Mouse (Mus musculus) NIH3T3 (cell line): ENCODE data around the gene Arl10.
"Not testable (repeated sequence)": the region's sequence is repeated elsewhere in the genome, so short reads cannot be mapped to it uniquely, and the experiment has no call there.

Experiments used
- DNase-seq: peaks from one replicate; pipeline ENCODE4 v3.0.0-alpha.2; 2012; ENCODE audit warnings: low read depth

Arl10 gene

GRCm38 (mm10) chr13:54582860-54583259, 8.0 kb downstream of the Arl10 start:
- DNase-seq, result no peak

- no peak for DNase-seq
These were observed 11.0 kb downstream of the Arl10 start for GRCm38 (mm10) chr13:54585831-54586230.

- DNase-seq, result no peak
These were observed 14.7 kb downstream of the Arl10 start for GRCm38 (mm10) chr13:54589414-54589995.

GRCm38 (mm10) chr13:54589996-54590951, 15.5 kb downstream of the Arl10 start, which contains the start of the genes Nop16 and Higd2a:
Gene Nop16, minus strand, starts transcription at chr13:54590090.
Gene Higd2a, plus strand, starts transcription at chr13:54590207.
- peak; percentile 97 for DNase-seq

- DNase-seq, result no peak
These were observed 17.1 kb downstream of the Arl10 start for GRCm38 (mm10) chr13:54591776-54592356.

- no peak for DNase-seq
These were observed 18.8 kb downstream of the Arl10 start for GRCm38 (mm10) chr13:54593617-54594016.

GRCm38 (mm10) chr13:54596107-54596690, 21.4 kb downstream of the Arl10 start:
- DNase-seq, result peak; percentile 39

GRCm38 (mm10) chr13:54596870-54597269, 22.1 kb downstream of the Arl10 start:
- no peak for DNase-seq

GRCm38 (mm10) chr13:54598622-54599143, 23.9 kb downstream of the Arl10 start:
- no peak for DNase-seq

GRCm38 (mm10) chr13:54602639-54603111, 27.9 kb downstream of the Arl10 start:
- DNase-seq, result no peak

GRCm38 (mm10) chr13:54603501-54603900, 28.7 kb downstream of the Arl10 start:
- no peak for DNase-seq

GRCm38 (mm10) chr13:54604221-54604620, 29.4 kb downstream of the Arl10 start:
- no peak for DNase-seq

- peak; percentile 47 for DNase-seq
These were observed 30.6 kb downstream of the Arl10 start for GRCm38 (mm10) chr13:54605426-54605825.

- DNase-seq, result no peak
These were observed 32.4 kb downstream of the Arl10 start for GRCm38 (mm10) chr13:54607204-54607603.

- no peak for DNase-seq
These were observed 33.2 kb downstream of the Arl10 start for GRCm38 (mm10) chr13:54608002-54608401.

- peak; percentile 76 for DNase-seq
These were observed 33.9 kb downstream of the Arl10 start for GRCm38 (mm10) chr13:54608666-54609065.

- DNase-seq, result no peak
These were observed 34.5 kb downstream of the Arl10 start for GRCm38 (mm10) chr13:54609301-54609700.

GRCm38 (mm10) chr13:54610613-54610971, 35.8 kb downstream of the Arl10 start:
- no peak for DNase-seq

GRCm38 (mm10) chr13:54610972-54611754, 36.3 kb downstream of the Arl10 start, which contains the start of gene Cltb:
Gene Cltb, minus strand, starts transcription at chr13:54611344.
- peak; percentile 71 for DNase-seq

GRCm38 (mm10) chr13:54613141-54613540, 38.3 kb downstream of the Arl10 start:
- DNase-seq, result not testable (repeated sequence)

GRCm38 (mm10) chr13:54616307-54616706, 41.5 kb downstream of the Arl10 start:
- DNase-seq, result no peak
